Mouse (Mus musculus) heart, postnatal 14 days (tissue): ENCODE results near the gene 9130008F23Rik. TPM values are rescaled to one million over a fixed set of nuclear protein-coding genes. Genes with fewer than 3 reads are reported as not detected.

ENCODE experiments used
- DNase-seq, 2 experiments: peaks; one replicate each; pipeline ENCODE4 v3.0.0; 2021 to 2022
- intact Hi-C: fragments of 180-260 bp; cut with DNase I; formaldehyde crosslinking; loops from one replicate; pipeline ENCODE4 v1.15.1; 2025
- total RNA-seq, 2 experiments: library from RNA; stranded (reverse); gene quantifications; 2 replicates each; pipeline ENCODE4 v1.2.3; 2021

The 9130008F23Rik gene
- total RNA-seq, 2 experiments from 2014 or later = 0.57 to 0.59 TPM

- intact Hi-C loops = no loop called here
- no peak for DNase-seq
Observed at GRCm38 (mm10) chr17:40831870-40832269, 48.5 kb downstream of the 9130008F23Rik start.

Other genes starting within 250 kb of the 9130008F23Rik start
- not detected for gene Esp3, start 248.5 kb downstream of the 9130008F23Rik start, total RNA-seq
- not detected for gene Esp1, start 153.4 kb downstream of the 9130008F23Rik start, total RNA-seq
- gene Crisp2, start 73.6 kb downstream of the 9130008F23Rik start, total RNA-seq = not detected
- gene Rhag, start 69.4 kb downstream of the 9130008F23Rik start, total RNA-seq = under 1 TPM; 0.26 to 0.32 TPM
- gene Glyatl3, start 33.8 kb upstream of the 9130008F23Rik start, total RNA-seq = not detected
- 100 to 1,000 TPM; 104 to 118 TPM for gene Mut, start 54.1 kb upstream of the 9130008F23Rik start, total RNA-seq
- gene Cenpq, start 54.5 kb upstream of the 9130008F23Rik start, total RNA-seq = 1 to 10 TPM; 5.8 to 6.0 TPM